Mouse (Mus musculus) left cerebral cortex, adult 8-10 months (tissue): ENCODE data around the gene Lipm. TPM values are rescaled to one million over a fixed set of nuclear protein-coding genes. Genes with fewer than 3 reads are reported as not detected.

Source experiments
- DNase-seq, 2 experiments: peaks; one replicate each; pipeline ENCODE4 v3.0.0; 2022; ENCODE audit warnings: low spot score in 2 of 2
- microRNA-seq, 2 experiments: library from miRNA; unstranded; fragments of <30 nt; microRNA quantifications; one replicate each; pipeline ENCODE4 v1.2.0; 2022
- total RNA-seq, 4 experiments: library from RNA; stranded (reverse); gene quantifications; 2 replicates each; pipeline ENCODE4 v1.2.4; 2022

Gene Lipm
- total RNA-seq, 4 experiments from 2014 or later: 0.11 to 0.23 TPM; not detected in 2

DNA sequence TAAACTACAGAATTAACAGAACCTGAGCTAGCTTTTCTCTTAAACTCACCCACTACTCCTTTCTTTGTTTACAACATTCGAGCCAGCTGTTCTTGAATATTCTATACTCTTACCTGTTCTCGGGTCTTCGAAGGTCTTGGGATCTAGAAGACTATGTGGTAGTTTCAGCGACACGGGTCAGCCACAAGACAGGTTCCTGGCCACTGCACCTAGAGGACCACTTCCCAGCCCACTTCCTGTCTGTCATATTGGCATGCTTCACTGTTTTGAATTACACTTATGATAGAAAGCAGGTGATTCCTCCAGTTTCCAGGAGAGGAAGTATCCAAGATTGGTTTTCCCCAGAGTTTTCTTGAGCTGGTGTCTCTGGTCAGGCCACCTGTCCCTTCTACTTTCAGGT lies 62.0 kb downstream of the Lipm start:
- DNase-seq: no peak

- DNase-seq: no peak
These were observed 65.2 kb downstream of the Lipm start, which contains the start of gene Ankrd22 for GRCm38 (mm10) chr19:34165891-34166290. TSS of gene Ankrd22 (minus strand) at chr19:34166053.

GRCm38 (mm10) chr19:34166386-34166785 lies 65.7 kb downstream of the Lipm start:
- no peak for DNase-seq

- DNase-seq: no peak
These were observed 67.3 kb downstream of the Lipm start for GRCm38 (mm10) chr19:34167896-34168661.

DNA sequence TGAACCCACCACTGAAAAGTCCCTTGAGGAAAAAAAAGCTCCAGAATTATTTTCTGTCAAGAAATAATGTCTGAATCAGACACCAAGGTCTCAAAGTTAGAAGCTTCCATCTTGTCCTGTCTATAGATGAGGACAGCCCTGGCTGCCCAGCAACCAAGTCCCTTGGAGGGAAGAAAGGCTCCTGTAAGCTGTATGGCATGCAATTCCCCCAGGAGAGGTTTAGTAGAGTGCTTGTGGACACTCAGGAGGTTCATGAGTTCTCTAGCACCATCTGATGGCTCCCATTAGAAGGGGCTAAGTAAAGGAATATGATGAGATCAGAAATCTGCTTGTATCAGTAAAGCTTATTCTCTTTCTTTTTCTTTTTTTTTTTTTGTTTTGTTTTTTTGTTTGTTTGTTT lies 68.4 kb downstream of the Lipm start:
- DNase-seq: no peak

GRCm38 (mm10) chr19:34171167-34171566 lies 70.4 kb downstream of the Lipm start:
- no peak for DNase-seq

Small RNA genes within 50 kb of the gene (microRNA-seq; reads per million reads assigned to microRNA genes)
- 0 reads per million in 2 experiments for gene Gm23334

Other genes with a start within 250 kb of the Lipm start
- gene Lipf, start 139.7 kb upstream of the Lipm start, total RNA-seq: not detected
- not detected for gene Lipk, start 92.6 kb upstream of the Lipm start, total RNA-seq
- gene Lipn, start 33.6 kb upstream of the Lipm start, total RNA-seq: not detected
- under 1 TPM in 3 of 4 experiments, not detected in 1; 0.30 to 0.65 (median 0.36) TPM for gene Ankrd22, start 65.1 kb downstream of the Lipm start, total RNA-seq
- gene Stambpl1, start 91.3 kb downstream of the Lipm start, total RNA-seq: 10 to 100 TPM; 19.1 to 21.7 (median 20.7) TPM
- gene Acta2, start 154.7 kb downstream of the Lipm start, total RNA-seq: 10 to 100 TPM; 10.0 to 16.2 (median 11.1) TPM
- gene Fas, start 189.7 kb downstream of the Lipm start, total RNA-seq: 1 to 10 TPM in 3 of 4 experiments, under 1 TPM in 1; 0.91 to 3.0 (median 2.7) TPM